Mouse (Mus musculus) heart, adult 2 months (tissue): Measurements from ENCODE around the gene Tmem9b.

Experiments used
- CTCF ChIP-seq: fragments of 200-600 bp; IDR thresholded peaks from 2 replicates; pipeline ENCODE4 v1.8.1; 2022; ENCODE audit warnings: antibody characterized with exemption, mild to moderate bottlenecking, moderate library complexity
- POLR2A ChIP-seq: fragments of 200-500 bp; IDR thresholded peaks from 2 replicates; pipeline ENCODE4 v1.6.1; 2011; ENCODE audit warnings: mild to moderate bottlenecking, low read depth, low read length, control low read depth; ENCODE audit not compliant: insufficient read depth

DNA sequence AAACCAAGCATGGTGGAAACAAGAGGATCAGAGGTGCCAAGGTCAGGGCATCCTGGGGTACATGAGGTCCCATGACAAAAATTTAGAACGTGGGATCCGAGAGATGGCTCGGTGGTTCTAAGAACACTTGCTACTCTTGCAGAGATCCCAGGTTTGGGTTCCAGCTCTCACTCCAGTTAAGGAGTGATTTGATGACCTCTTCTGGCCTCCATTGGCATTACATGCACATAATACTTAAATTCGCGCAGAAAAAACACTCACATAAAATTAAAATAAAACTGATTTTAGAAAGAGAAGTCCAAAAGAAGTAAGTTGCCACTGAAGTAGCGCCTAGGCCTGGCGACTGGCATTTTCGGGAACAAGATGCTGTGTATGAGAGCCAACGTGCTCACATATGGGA is 33.4 kb downstream of the Tmem9b start:
- TF ChIP-seq CTCF (peak; percentile 78), POLR2A (no peak)
